Mouse (Mus musculus): ENCODE results near the gene Dlgap1. TPM values are rescaled to one million over a fixed set of nuclear protein-coding genes. Genes with fewer than 3 reads are reported as not detected.

Gene Dlgap1
- polyA plus RNA-seq, 2 experiments = 4.6 to 4.7 TPM

DNA sequence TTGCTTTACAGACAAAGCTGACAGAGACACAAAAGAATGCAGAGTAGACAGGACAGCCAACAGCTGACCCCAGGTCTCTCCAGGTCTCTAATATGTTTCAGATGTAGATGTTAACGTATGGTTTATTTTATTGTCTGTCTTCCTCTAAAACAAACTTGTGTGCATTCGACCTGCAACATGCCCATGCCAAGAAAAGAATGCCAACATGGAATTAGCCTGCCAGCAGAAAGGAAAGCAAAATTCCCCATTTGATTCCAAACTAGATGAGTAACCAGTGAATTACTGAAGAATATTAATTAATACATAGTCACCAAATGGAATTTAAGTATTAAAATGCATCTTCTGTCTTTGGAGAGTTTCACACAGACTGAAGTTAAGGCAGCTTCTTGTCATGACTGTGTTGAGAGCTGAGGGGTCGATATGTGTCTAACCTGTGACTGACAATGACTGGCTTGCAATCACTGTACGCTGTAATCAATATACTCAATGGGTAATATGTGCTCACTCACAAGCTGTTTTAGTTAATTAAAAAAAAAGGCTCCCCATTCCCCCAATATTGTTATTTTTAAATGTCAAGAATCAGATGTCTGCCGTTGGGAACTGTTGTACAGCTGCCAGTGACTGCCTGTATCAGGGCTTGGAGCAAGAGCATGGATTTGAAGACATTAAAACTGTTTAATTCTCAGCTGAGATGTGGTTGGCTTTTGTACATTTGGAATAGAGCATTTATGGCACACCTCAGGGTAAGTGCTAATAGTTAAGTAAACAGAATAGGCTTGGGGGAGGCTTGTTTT, 552.4 kb downstream of the Dlgap1 start:
- no peak for TF ChIP-seq POLR2A (IDR thresholded peaks at IDR 0.05; ENCODE audit: borderline replicate concordance, extremely low read depth, insufficient read depth, insufficient read length)
- DNase-seq (ENCODE audit: low spot score) (no peak), ATAC-seq (ENCODE audit: low FRiP score, low read depth) (no peak)
- peak overlapping the region; percentile 16; the same call in 1 of the 2 replicates for H3K4me3 ChIP-seq (replicated peaks; ENCODE audit: low read length)
- no peaks in the 10 kb centered on the region for H3K36me3 ChIP-seq (ENCODE audit: control insufficient read depth, insufficient read depth, low read length)
- H3K4me1 ChIP-seq (ENCODE audit: control insufficient read depth, insufficient read depth, low read length) = peaks cover 4% of the 10 kb centered on the region
- no peak overlapping the region for H3K27ac ChIP-seq (replicated peaks; ENCODE audit: low read depth, low read length)
- H3K9ac ChIP-seq (ENCODE audit: low read depth, low read length, severe bottlenecking) = no peak overlapping the region; the same call in 1 of the 2 replicates
- 0 out of 2 replicates have a peak overlapping the region, but pooled peaks have one; percentile 16 for H3K4me2 ChIP-seq (replicated peaks; ENCODE audit: low read depth, low read length, severe bottlenecking)
- no peaks in the 10 kb centered on the region for H3K27me3 ChIP-seq (ENCODE audit: control insufficient read depth, insufficient read depth, low read length)
- 53% methylated on average over 5 of the region's 5 CpGs for WGBS
- no peaks in the 10 kb centered on the region for H3K9me3 ChIP-seq (ENCODE audit: control insufficient read depth, low read length)

DNA sequence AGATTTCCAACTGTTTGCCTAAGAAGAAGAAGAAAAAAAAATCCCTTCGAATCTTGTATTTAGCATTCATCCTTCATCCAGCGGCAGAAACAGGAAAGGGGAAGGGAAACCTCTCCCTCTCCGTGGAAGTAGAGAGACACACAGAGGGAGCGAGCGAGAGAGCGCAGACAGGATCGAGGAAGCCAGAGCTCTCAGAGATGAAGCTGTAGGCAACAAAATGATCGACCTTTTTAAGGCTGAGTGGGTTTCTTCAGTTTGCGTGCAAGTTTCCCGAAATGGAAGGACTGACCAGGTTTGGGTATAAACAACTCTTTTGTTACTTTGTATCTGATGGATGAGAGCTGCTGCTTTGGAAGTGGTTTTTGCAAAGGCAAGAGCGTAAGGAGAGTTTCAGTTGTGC, 553.1 kb downstream of the Dlgap1 start:
- H3K4me1 ChIP-seq (ENCODE audit: control insufficient read depth, insufficient read depth, low read length) = peaks cover 4% of the 10 kb centered on the region
- H3K4me3 ChIP-seq (replicated peaks; ENCODE audit: low read length) = peak overlapping the region; percentile 16
- peak overlapping the region; percentile 26 for H3K9ac ChIP-seq (ENCODE audit: low read depth, low read length, severe bottlenecking)
- H3K4me2 ChIP-seq (replicated peaks; ENCODE audit: low read depth, low read length, severe bottlenecking) = peak overlapping the region; percentile 20
- DNase-seq (ENCODE audit: low spot score) = no peak
- H3K27ac ChIP-seq (replicated peaks; ENCODE audit: low read depth, low read length) = no peak overlapping the region
- TF ChIP-seq POLR2A (IDR thresholded peaks at IDR 0.05; ENCODE audit: borderline replicate concordance, extremely low read depth, insufficient read depth, insufficient read length) = no peak
- no peaks in the 10 kb centered on the region for H3K36me3 ChIP-seq (ENCODE audit: control insufficient read depth, insufficient read depth, low read length)
- H3K27me3 ChIP-seq (ENCODE audit: control insufficient read depth, insufficient read depth, low read length) = no peaks in the 10 kb centered on the region
- 44% methylated on average over 11 of the region's 11 CpGs for WGBS
- no peak for ATAC-seq (ENCODE audit: low FRiP score, low read depth)
- H3K9me3 ChIP-seq (ENCODE audit: control insufficient read depth, low read length) = no peaks in the 10 kb centered on the region

DNA sequence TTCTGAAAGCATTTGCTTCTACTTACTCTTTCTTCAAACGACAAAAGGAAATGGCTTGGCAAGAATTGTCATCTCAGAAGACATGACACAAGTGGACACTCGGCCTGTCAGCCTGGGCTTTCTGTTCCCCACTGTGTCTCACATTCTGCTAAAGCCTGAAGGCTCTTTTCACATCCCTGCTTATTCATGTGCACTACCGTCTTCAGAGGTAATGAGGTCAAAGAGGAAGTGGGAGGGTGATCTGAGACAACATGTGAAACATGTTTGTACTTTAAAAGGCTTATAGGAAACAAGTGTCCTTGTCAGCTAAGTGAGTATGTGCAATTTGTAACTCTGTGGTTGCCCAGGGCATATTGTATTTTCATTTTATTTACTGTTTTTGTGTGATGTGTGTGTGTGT, 557.1 kb downstream of the Dlgap1 start:
- no peak overlapping the region for H3K27ac ChIP-seq (replicated peaks; ENCODE audit: low read depth, low read length)
- no peak overlapping the region for H3K9ac ChIP-seq (ENCODE audit: low read depth, low read length, severe bottlenecking)
- 60% methylated on average over 3 of the region's 3 CpGs for WGBS
- no peak overlapping the region for H3K4me2 ChIP-seq (replicated peaks; ENCODE audit: low read depth, low read length, severe bottlenecking)
- no peak for TF ChIP-seq POLR2A (IDR thresholded peaks at IDR 0.05; ENCODE audit: borderline replicate concordance, extremely low read depth, insufficient read depth, insufficient read length)
- no peaks in the 10 kb centered on the region for H3K27me3 ChIP-seq (ENCODE audit: control insufficient read depth, insufficient read depth, low read length)
- H3K4me1 ChIP-seq (ENCODE audit: control insufficient read depth, insufficient read depth, low read length) = peaks cover 7% of the 10 kb centered on the region
- DNase-seq (ENCODE audit: low spot score) = no peak
- ATAC-seq (ENCODE audit: low FRiP score, low read depth) = no peak
- H3K9me3 ChIP-seq (ENCODE audit: control insufficient read depth, low read length) = no peaks in the 10 kb centered on the region
- no peaks in the 10 kb centered on the region for H3K36me3 ChIP-seq (ENCODE audit: control insufficient read depth, insufficient read depth, low read length)
- no peak overlapping the region for H3K4me3 ChIP-seq (replicated peaks; ENCODE audit: low read length)

DNA sequence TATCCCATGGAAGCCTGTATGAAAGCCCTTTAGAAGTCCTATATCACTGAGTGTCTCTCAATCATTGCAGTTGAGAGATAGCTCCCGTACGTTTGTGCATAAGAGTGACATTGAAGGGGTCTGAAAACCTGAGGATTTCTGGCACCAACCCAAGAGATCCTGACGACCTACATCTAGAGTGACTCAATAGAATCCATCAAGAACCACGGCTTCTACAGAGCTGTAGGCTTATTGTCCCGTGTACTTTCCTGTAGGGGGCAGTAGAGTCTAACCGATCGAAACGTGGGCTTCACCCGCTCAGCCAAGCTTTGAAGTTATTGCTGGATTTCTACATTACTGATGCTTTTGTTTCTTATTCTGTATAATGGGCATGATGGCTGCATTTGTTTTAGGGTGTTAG, 558.2 kb downstream of the Dlgap1 start:
- 33% methylated on average over 9 of the region's 9 CpGs for WGBS
- no peak for ATAC-seq (ENCODE audit: low FRiP score, low read depth)
- peak; percentile 61 for DNase-seq (ENCODE audit: low spot score)

DNA sequence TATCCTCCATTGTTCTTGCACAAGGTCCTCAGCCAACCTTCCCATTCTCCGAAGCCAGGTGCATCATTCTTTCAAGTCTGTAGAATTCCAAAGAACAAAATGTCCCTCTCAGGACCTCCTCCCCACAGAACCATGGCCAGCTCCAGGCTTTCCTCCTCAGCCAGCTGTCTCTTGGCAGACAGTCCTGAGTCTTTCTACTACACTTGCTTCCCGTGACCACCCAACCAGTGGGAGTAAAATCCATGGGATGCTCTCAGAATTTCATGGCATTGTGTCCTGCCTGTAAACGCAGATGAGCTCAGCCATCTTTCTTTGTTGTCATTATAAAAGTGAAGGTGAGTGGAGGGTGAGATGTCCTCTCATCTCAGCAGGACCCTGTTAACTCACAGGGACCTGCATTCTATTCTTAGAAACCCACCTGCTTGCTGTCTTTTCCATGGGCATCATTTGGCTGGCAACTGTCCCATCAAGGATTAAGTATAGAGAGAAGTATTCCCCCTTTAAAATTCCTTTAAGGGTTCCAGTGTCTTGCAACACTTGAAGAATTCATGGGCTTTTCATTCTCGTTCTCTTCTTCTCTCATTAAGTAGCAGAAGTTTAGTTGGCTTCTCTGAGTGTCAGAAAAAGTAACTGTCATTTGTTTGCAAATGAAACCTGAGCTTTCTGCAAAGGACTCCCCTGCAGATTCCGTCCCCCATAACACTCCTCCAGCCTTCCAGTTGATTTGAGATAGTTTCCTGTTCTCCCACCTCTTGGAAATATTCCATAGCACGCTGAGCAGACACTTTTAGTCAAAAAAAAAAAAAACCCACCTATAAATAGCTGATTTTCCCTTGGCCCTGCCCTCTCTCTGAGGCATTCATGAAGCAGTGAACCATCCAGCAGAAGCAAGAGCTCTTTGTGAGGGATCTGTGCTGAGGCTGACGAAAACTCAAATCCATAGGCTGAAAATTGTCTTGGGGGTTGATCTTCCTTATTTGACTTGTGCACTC, 559.6 kb downstream of the Dlgap1 start:
- peak; percentile 31 for DNase-seq (ENCODE audit: low spot score)
- peak overlapping the region; percentile 19; the same call in 1 of the 2 replicates for H3K4me2 ChIP-seq (replicated peaks; ENCODE audit: low read depth, low read length, severe bottlenecking)
- H3K4me3 ChIP-seq (replicated peaks; ENCODE audit: low read length) = no peak overlapping the region
- H3K4me1 ChIP-seq (ENCODE audit: control insufficient read depth, insufficient read depth, low read length) = peaks cover 6% of the 10 kb centered on the region; the same call in 1 of the 2 replicates
- no peaks in the 10 kb centered on the region for H3K36me3 ChIP-seq (ENCODE audit: control insufficient read depth, insufficient read depth, low read length)
- 42% methylated on average over 7 of the region's 7 CpGs for WGBS
- H3K9ac ChIP-seq (ENCODE audit: low read depth, low read length, severe bottlenecking) = no peak overlapping the region
- H3K27ac ChIP-seq (replicated peaks; ENCODE audit: low read depth, low read length) = no peak overlapping the region
- TF ChIP-seq POLR2A (IDR thresholded peaks at IDR 0.05; ENCODE audit: borderline replicate concordance, extremely low read depth, insufficient read depth, insufficient read length) = no peak
- no peaks in the 10 kb centered on the region for H3K27me3 ChIP-seq (ENCODE audit: control insufficient read depth, insufficient read depth, low read length)
- no peaks in the 10 kb centered on the region for H3K9me3 ChIP-seq (ENCODE audit: control insufficient read depth, low read length)
- ATAC-seq (ENCODE audit: low FRiP score, low read depth) = peak; percentile 44; the same call in 1 of the 2 replicates

More for the DNA sequence above, 558.2 kb downstream of the Dlgap1 start:
- Histone ChIP-seq H3K36me3 (ENCODE audit: control insufficient read depth, insufficient read depth, low read length) (no peaks in the 10 kb centered on the region), H3K27ac (replicated peaks; ENCODE audit: low read depth, low read length) (no peak overlapping the region), H3K9me3 (ENCODE audit: control insufficient read depth, low read length) (no peaks in the 10 kb centered on the region), H3K27me3 (ENCODE audit: control insufficient read depth, insufficient read depth, low read length) (no peaks in the 10 kb centered on the region), H3K4me1 (ENCODE audit: control insufficient read depth, insufficient read depth, low read length) (peaks cover 6% of the 10 kb centered on the region; the same call in 1 of the 2 replicates), H3K4me3 (replicated peaks; ENCODE audit: low read length) (no peak overlapping the region), H3K4me2 (replicated peaks; ENCODE audit: low read depth, low read length, severe bottlenecking) (no peak overlapping the region), H3K9ac (ENCODE audit: low read depth, low read length, severe bottlenecking) (no peak overlapping the region)
- TF ChIP-seq POLR2A (IDR thresholded peaks at IDR 0.05; ENCODE audit: borderline replicate concordance, extremely low read depth, insufficient read depth, insufficient read length) = no peak
